Mouse (Mus musculus) MEL (cell line): ENCODE results near the gene Susd2. TPM values are rescaled to one million over a fixed set of nuclear protein-coding genes. Genes with fewer than 3 reads are reported as not detected.

ENCODE experiments used
- DNase-seq: peaks from one replicate; pipeline ENCODE4 v3.0.0; 2011; ENCODE audit warnings: low read depth, low spot score
- H3K27ac ChIP-seq: 2 replicates; pipeline ENCODE4 v1.5.1; 2012; ENCODE audit warnings: low read depth, mild to moderate bottlenecking, control low read depth, low read length, moderate library complexity; ENCODE audit not compliant: control insufficient read depth
- H3K27me3 ChIP-seq, 2 experiments: fragments of 150-350 bp in 1 of 2; sonication (generic) in 1 of 2; 2 replicates each; pipeline ENCODE4 v1.6.1; 2012; ENCODE audit warnings: low read length in 2 of 2, mild to moderate bottlenecking in 2 of 2, improper control_type of control experiment in 1 of 2, moderate library complexity in 1 of 2; ENCODE audit not compliant: insufficient read depth in 2 of 2, control insufficient read depth in 1 of 2
- H3K36me3 ChIP-seq, 2 experiments: 2 replicates each; pipeline ENCODE4 v1.6.1; 2012 to 2014; ENCODE audit warnings: low read length in 2 of 2, improper control_type of control experiment in 1 of 2, inconsistent platforms in 1 of 2, mild to moderate bottlenecking in 1 of 2; ENCODE audit not compliant: insufficient read depth in 2 of 2, control insufficient read depth in 1 of 2
- H3K4me1 ChIP-seq, 2 experiments: fragments of 150-350 bp in 1 of 2; sonication (generic) in 1 of 2; 2 replicates each; pipeline ENCODE4 v1.6.1; 2012; ENCODE audit warnings: low read length in 2 of 2, improper control_type of control experiment in 1 of 2, mild to moderate bottlenecking in 1 of 2; ENCODE audit not compliant: insufficient read depth in 2 of 2, control insufficient read depth in 1 of 2
- H3K4me3 ChIP-seq, 2 experiments: fragments of 150-350 bp in 1 of 2; sonication (generic) in 1 of 2; 2 replicates each; pipeline ENCODE4 v1.5.1; 2012; ENCODE audit warnings: low read depth in 2 of 2, low read length in 2 of 2, mild to moderate bottlenecking in 2 of 2, moderate library complexity in 2 of 2, control low read depth in 1 of 2, improper control_type of control experiment in 1 of 2; ENCODE audit not compliant: control insufficient read depth in 1 of 2, insufficient read depth in 1 of 2
- H3K79me2 ChIP-seq: 2 replicates; pipeline ENCODE4 v1.6.1; 2012; ENCODE audit warnings: mild to moderate bottlenecking, low read length, moderate library complexity; ENCODE audit not compliant: control insufficient read depth, poor library complexity, insufficient read depth
- H3K9ac ChIP-seq: 2 replicates; pipeline ENCODE4 v1.6.1; 2012; ENCODE audit warnings: low read depth, mild to moderate bottlenecking, control low read depth, low read length, moderate library complexity; ENCODE audit not compliant: control insufficient read depth, poor library complexity, severe bottlenecking
- H3K9me3 ChIP-seq: fragments of 150-350 bp; sonication (generic); replicated peaks from 2 replicates; pipeline ENCODE4 v1.6.1; 2012; ENCODE audit warnings: mild to moderate bottlenecking, low read length, improper control_type of control experiment, moderate library complexity; ENCODE audit not compliant: insufficient read depth
- CHD1 ChIP-seq: IDR thresholded peaks from 2 replicates; pipeline ENCODE4 v1.6.1; 2012; ENCODE audit warnings: low read depth, mild to moderate bottlenecking, inconsistent platforms, low read length, improper control_type of control experiment
- E2F4 ChIP-seq: IDR thresholded peaks from 2 replicates; pipeline ENCODE4 v1.6.1; 2011; ENCODE audit warnings: low read depth, low read length, improper control_type of control experiment, borderline replicate concordance
- ELF1 ChIP-seq: IDR thresholded peaks from 2 replicates; pipeline ENCODE4 v1.6.1; 2014; ENCODE audit warnings: low read depth, mild to moderate bottlenecking, inconsistent platforms, low read length, improper control_type of control experiment, moderate library complexity
- EP300 ChIP-seq, 2 experiments: IDR thresholded peaks; 2 replicates each; pipeline ENCODE4 v1.6.1; 2011; ENCODE audit warnings: improper control_type of control experiment in 2 of 2, low read length in 2 of 2, low read depth in 1 of 2, mild to moderate bottlenecking in 1 of 2
- ETS1 ChIP-seq: IDR thresholded peaks from 2 replicates; pipeline ENCODE4 v1.6.1; 2012; ENCODE audit warnings: low read depth, mild to moderate bottlenecking, inconsistent platforms, low read length, improper control_type of control experiment, moderate library complexity
- JUND ChIP-seq: IDR thresholded peaks from 2 replicates; pipeline ENCODE4 v1.6.1; 2011; ENCODE audit warnings: low read depth, mild to moderate bottlenecking, improper control_type of control experiment, low read length
- MAFK ChIP-seq: IDR thresholded peaks from 2 replicates; pipeline ENCODE4 v1.6.1; 2011; ENCODE audit warnings: low read depth, mild to moderate bottlenecking, low read length, improper control_type of control experiment, borderline replicate concordance
- MAX ChIP-seq: IDR thresholded peaks from 2 replicates; pipeline ENCODE4 v1.6.1; 2011; ENCODE audit warnings: low read length, improper control_type of control experiment
- MAZ ChIP-seq: IDR thresholded peaks from 2 replicates; pipeline ENCODE4 v1.6.1; 2012; ENCODE audit warnings: low read depth, mild to moderate bottlenecking, inconsistent platforms, low read length, improper control_type of control experiment
- MXI1 ChIP-seq: IDR thresholded peaks from 2 replicates; pipeline ENCODE4 v1.6.1; 2011; ENCODE audit warnings: mild to moderate bottlenecking, low read depth, low read length, improper control_type of control experiment
- MYC ChIP-seq: IDR thresholded peaks from 2 replicates; pipeline ENCODE4 v1.6.1; 2011; ENCODE audit warnings: low read depth, mild to moderate bottlenecking, low read length, improper control_type of control experiment, moderate library complexity
- NELFE ChIP-seq: IDR thresholded peaks from 2 replicates; pipeline ENCODE4 v1.6.1; 2011; ENCODE audit warnings: low read depth, low read length, improper control_type of control experiment
- NRF1 ChIP-seq: IDR thresholded peaks from 2 replicates; pipeline ENCODE4 v1.6.1; 2014; ENCODE audit warnings: low read depth, mild to moderate bottlenecking, inconsistent platforms, low read length, improper control_type of control experiment, moderate library complexity; ENCODE audit not compliant: poor library complexity, insufficient read depth, severe bottlenecking
- POLR2A ChIP-seq, 2 experiments: IDR thresholded peaks; 2 replicates each; pipeline ENCODE4 v1.6.1; 2011 to 2012; ENCODE audit warnings: low read length in 2 of 2, mild to moderate bottlenecking in 2 of 2, control low read depth in 1 of 2, improper control_type of control experiment in 1 of 2, low read depth in 1 of 2, moderate library complexity in 1 of 2; ENCODE audit not compliant: control insufficient read depth in 1 of 2, insufficient read depth in 1 of 2, poor library complexity in 1 of 2
- POLR2AphosphoS2 ChIP-seq: IDR thresholded peaks from 2 replicates; pipeline ENCODE4 v1.6.1; 2011; ENCODE audit warnings: low read length, improper control_type of control experiment
- POLR2AphosphoS5 ChIP-seq: IDR thresholded peaks from 2 replicates; pipeline ENCODE4 v1.6.1; 2012; ENCODE audit warnings: low read depth, borderline replicate concordance, mild to moderate bottlenecking, inconsistent platforms, low read length, moderate library complexity, mixed read lengths
- RAD21 ChIP-seq: IDR thresholded peaks from 2 replicates; pipeline ENCODE4 v1.6.1; 2011; ENCODE audit warnings: mild to moderate bottlenecking, low read depth, low read length, improper control_type of control experiment
- RCOR1 ChIP-seq: IDR thresholded peaks from 2 replicates; pipeline ENCODE4 v1.6.1; 2012; ENCODE audit warnings: low read depth, mild to moderate bottlenecking, inconsistent platforms, low read length, improper control_type of control experiment
- SIN3A ChIP-seq: IDR thresholded peaks from 2 replicates; pipeline ENCODE4 v1.6.1; 2012; ENCODE audit warnings: low read length, improper control_type of control experiment, inconsistent platforms
- SMC3 ChIP-seq: IDR thresholded peaks from 2 replicates; pipeline ENCODE4 v1.6.1; 2011; ENCODE audit warnings: low read depth, low read length, improper control_type of control experiment
- TBP ChIP-seq: IDR thresholded peaks from 2 replicates; pipeline ENCODE4 v1.8.0; 2011; ENCODE audit warnings: low read depth, low read length, improper control_type of control experiment
- TCF12 ChIP-seq: IDR thresholded peaks from 2 replicates; pipeline ENCODE4 v1.6.1; 2014; ENCODE audit warnings: low read depth, mild to moderate bottlenecking, inconsistent platforms, low read length, improper control_type of control experiment, moderate library complexity
- UBTF ChIP-seq: IDR thresholded peaks from 2 replicates; pipeline ENCODE4 v1.6.1; 2012; ENCODE audit warnings: low read depth, mild to moderate bottlenecking, inconsistent platforms, low read length, improper control_type of control experiment, moderate library complexity, borderline replicate concordance; ENCODE audit not compliant: insufficient read depth
- USF1 ChIP-seq: IDR thresholded peaks from 2 replicates; pipeline ENCODE4 v1.6.1; 2014; ENCODE audit warnings: low read depth, mild to moderate bottlenecking, inconsistent platforms, low read length, improper control_type of control experiment, moderate library complexity
- ZNF384 ChIP-seq: IDR thresholded peaks from 2 replicates; pipeline ENCODE4 v1.6.1; 2012; ENCODE audit warnings: low read depth, mild to moderate bottlenecking, inconsistent platforms, low read length, improper control_type of control experiment
- polyA plus RNA-seq, 2 experiments: library from polyadenylated mRNA; stranded (reverse) in 1 of 2; unstranded in 1 of 2; fragments of >175 nt in 1 of 2; fragments of >200 nt in 1 of 2; gene quantifications; 2 replicates each; pipeline versions ENCODE4 v1.2.1 to v1.2.4; 2012; ENCODE audit warnings: low replicate concordance in 2 of 2, low read depth in 1 of 2; ENCODE audit not compliant: insufficient read length in 2 of 2, insufficient read depth in 1 of 2, missing spikeins in 1 of 2
- total RNA-seq: library from RNA; depleted of rRNA; stranded (reverse); fragments of 300-350 nt; gene quantifications from 2 replicates; pipeline ENCODE4 v1.2.3, GENCODE M21; 2012

Gene Susd2
- total and polyA plus RNA-seq, 3 experiments, result 0.12 to 0.15 TPM; not detected in 1

- no peak for TF ChIP-seq ETS1
- no peak for TF ChIP-seq NRF1
- no peak for TF ChIP-seq UBTF
- TF ChIP-seq MYC, result no peak
- no peak for TF ChIP-seq RAD21
- TF ChIP-seq USF1, result no peak
- no peak for TF ChIP-seq E2F4
- no peak for TF ChIP-seq POLR2AphosphoS2
- Histone ChIP-seq H3K27ac (no peak overlapping the region), H3K9ac (no peak overlapping the region), H3K9me3 (no peaks in the 10 kb centered on the region), H3K4me1 (no peaks in the 10 kb centered on the region), H3K4me3 (no peak overlapping the region), H3K36me3 (peaks cover 0 to 9% of the 10 kb centered on the region in 2 experiments; a peak in 2 of 4 replicates), H3K79me2 (no peaks in the 10 kb centered on the region), H3K27me3 (no peaks in the 10 kb centered on the region)
- DNase-seq, result no peak
Observed at GRCm38 (mm10) chr10:75679204-75679603, 35.4 kb upstream of the Susd2 start.

DNA sequence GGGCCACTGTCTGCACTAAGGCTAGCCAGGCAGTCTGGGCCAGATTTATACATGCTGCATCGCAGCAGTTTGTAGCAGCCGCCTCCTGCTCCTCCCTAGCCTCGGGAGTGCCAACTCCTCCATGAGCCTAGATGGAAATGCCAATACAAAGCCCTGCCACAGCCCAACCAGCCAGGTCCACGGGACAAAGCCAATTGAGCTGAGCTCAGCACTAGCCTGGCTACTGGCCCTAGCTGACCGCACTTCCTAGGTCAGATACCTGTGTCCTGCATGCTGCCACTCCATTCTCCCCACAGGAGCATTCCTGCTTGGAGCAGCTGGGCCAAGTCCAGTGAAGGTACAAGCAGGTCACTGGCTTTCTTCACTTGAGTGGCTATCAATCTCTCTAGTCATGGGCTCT is 34.2 kb upstream of the Susd2 start:
- no peaks in the 10 kb centered on the region for H3K79me2 ChIP-seq
- H3K4me1 ChIP-seq, result no peaks in the 10 kb centered on the region
- H3K9ac ChIP-seq, result no peak overlapping the region
- H3K27ac ChIP-seq, result no peak overlapping the region
- no peaks in the 10 kb centered on the region for H3K27me3 ChIP-seq
- no peaks in the 10 kb centered on the region for H3K9me3 ChIP-seq
- H3K36me3 ChIP-seq, result peaks cover 0 to 6% of the 10 kb centered on the region in 2 experiments; a peak in 2 of 4 replicates
- TF ChIP-seq ZNF384 (no peak), EP300 (IDR thresholded peaks at IDR 0.05; ENCODE audit: low read depth in 1 of 2, low read length in 2 of 2) (no peak), CHD1 (no peak), USF1 (no peak), MAZ (no peak), E2F4 (no peak), JUND (no peak), NELFE (no peak), SIN3A (no peak), MAX (no peak), ELF1 (no peak), RCOR1 (no peak), MAFK (no peak), TBP (no peak), TCF12 (no peak), POLR2A (IDR thresholded peaks at IDR 0.05; ENCODE audit: control insufficient read depth in 1 of 2, insufficient read depth in 1 of 2, low read depth in 1 of 2, low read length in 2 of 2, poor library complexity in 1 of 2) (no peak), MXI1 (no peak), POLR2AphosphoS5 (no peak), UBTF (no peak), SMC3 (no peak)
- no peak overlapping the region for H3K4me3 ChIP-seq
- DNase-seq, result no peak
